Mouse (Mus musculus) neural tube, embryonic 14.5 days (tissue): ENCODE measurements around the gene Hip1r. TPM values are rescaled to one million over a fixed set of nuclear protein-coding genes. Genes with fewer than 3 reads are reported as not detected.
A peak's percentile ranks its signal among the peaks of the same experiment; 100 is the strongest.

Experiments used
- ATAC-seq: fragments of 200-750 bp; cut with Nextera tagmentation; 2 replicates; pipeline ENCODE4 v1.8.0; 2017; ENCODE audit warnings: low read depth, mild to moderate bottlenecking, moderate TSS enrichment, moderate library complexity
- H3K27ac ChIP-seq: fragments of 300-500 bp; sonication (generic); 2 replicates; pipeline ENCODE4 v1.5.1; 2014; ENCODE audit warnings: low read depth, mild to moderate bottlenecking, control low read depth, low read length, moderate library complexity, mixed read lengths
- H3K27me3 ChIP-seq: fragments of 300-500 bp; sonication (generic); 2 replicates; pipeline ENCODE4 v1.6.1; 2014; ENCODE audit warnings: low read length; ENCODE audit not compliant: control insufficient read depth, insufficient read depth
- H3K36me3 ChIP-seq: fragments of 300-500 bp; sonication (generic); 2 replicates; pipeline ENCODE4 v1.6.1; 2014; ENCODE audit warnings: low read length, mixed read lengths; ENCODE audit not compliant: control insufficient read depth, insufficient read depth
- H3K4me1 ChIP-seq: fragments of 300-500 bp; sonication (generic); 2 replicates; pipeline ENCODE4 v1.6.1; 2014; ENCODE audit warnings: low read length; ENCODE audit not compliant: control insufficient read depth, insufficient read depth
- H3K4me2 ChIP-seq: fragments of 300-500 bp; sonication (generic); 2 replicates; pipeline ENCODE4 v1.6.1; 2014; ENCODE audit warnings: mild to moderate bottlenecking, low read depth, low read length, control low read depth
- H3K4me3 ChIP-seq: fragments of 300-500 bp; sonication (generic); 2 replicates; pipeline ENCODE4 v1.5.1; 2014; ENCODE audit warnings: low read depth, low read length, control low read depth, mixed read lengths
- H3K9ac ChIP-seq: fragments of 300-500 bp; sonication (generic); replicated peaks from 2 replicates; pipeline ENCODE4 v1.6.1; 2014; ENCODE audit warnings: low read depth, mild to moderate bottlenecking, control low read depth, low read length, mixed read lengths
- H3K9me3 ChIP-seq: fragments of 300-500 bp; sonication (generic); 2 replicates; pipeline ENCODE4 v1.6.1; 2016; ENCODE audit warnings: low read length; ENCODE audit not compliant: control insufficient read depth
- WGBS: fragments of 180-500 bp; shearing (Covaris S2); extraction: QIAGEN DNeasy Blood & Tissue Kit; methylation state at CpG from one replicate; pipeline ENCODE4 v1.1.7; 2014; 5-methylcytosine and 5-hydroxymethylcytosine counted together
- polyA plus RNA-seq: library from polyadenylated mRNA; unstranded; fragments of >200 nt; fragmentation: Nextera tagmentation; extraction: Ambion mirVana; gene quantifications from 2 replicates; pipeline ENCODE4 v1.2.1, GENCODE M21; 2014

Gene Hip1r
- polyA plus RNA-seq, 1 experiment from 2014 or later: 21.4 TPM

DNA sequence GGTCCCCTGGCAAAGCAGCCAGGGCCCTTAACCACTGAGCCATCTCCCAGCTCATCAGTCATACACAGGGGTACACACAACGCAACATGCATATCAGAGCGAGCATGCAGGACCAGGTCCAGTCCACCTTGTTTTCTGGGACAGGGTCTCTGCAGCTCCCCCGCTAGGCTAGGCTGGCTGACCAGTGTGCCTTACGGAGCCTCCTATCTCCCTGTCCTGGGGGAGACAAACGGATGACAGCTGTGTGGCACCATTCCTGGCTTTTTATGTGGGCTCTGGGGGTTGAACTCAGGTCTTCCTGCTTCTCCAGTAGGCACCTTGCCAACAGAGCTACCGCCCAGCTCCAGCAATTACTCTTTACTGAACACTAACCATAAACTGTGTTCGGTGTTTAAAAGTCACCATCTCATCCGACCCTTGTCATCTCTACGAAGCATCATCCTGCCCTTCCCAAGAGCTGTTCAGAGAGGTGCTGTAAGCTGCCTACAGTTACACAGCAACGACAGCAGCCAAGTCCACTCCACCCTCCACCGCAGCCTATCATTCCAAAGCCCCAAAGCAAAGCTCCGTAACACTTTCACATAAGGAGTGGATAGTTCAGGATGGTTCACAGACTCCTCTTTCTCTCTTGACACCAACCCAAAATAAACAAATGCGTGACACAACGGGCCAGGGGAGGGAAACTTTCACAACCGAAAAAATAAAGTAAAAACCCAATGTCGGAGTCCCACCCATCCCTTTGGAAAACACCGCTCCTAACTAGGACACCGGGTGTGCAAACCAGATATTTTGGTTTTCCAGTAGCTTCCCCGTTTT lies 56.0 kb downstream of the Hip1r start:
- Histone ChIP-seq H3K4me3 (peak overlapping the region; percentile 97), H3K9ac (peak overlapping the region; percentile 90; the same call in 1 of the 2 replicates), H3K27me3 (no peaks in the 10 kb centered on the region), H3K4me2 (peak overlapping the region; percentile 88), H3K4me1 (peaks cover 48% of the 10 kb centered on the region), H3K36me3 (no peaks in the 10 kb centered on the region; the same call in 1 of the 2 replicates), H3K9me3 (no peaks in the 10 kb centered on the region), H3K27ac (peak overlapping the region; percentile 95)
- 69% methylated on average over 19 of the region's 19 CpGs for WGBS
- no peak for ATAC-seq

- H3K4me3 ChIP-seq: peak overlapping the region; percentile 97
- no peaks in the 10 kb centered on the region for H3K9me3 ChIP-seq
- H3K27me3 ChIP-seq: no peaks in the 10 kb centered on the region
- peak; percentile 33; the same call in 1 of the 2 replicates for ATAC-seq
- H3K36me3 ChIP-seq: no peaks in the 10 kb centered on the region; the same call in 1 of the 2 replicates
- 15% methylated on average over 12 of the region's 12 CpGs for WGBS
- H3K27ac ChIP-seq: peak overlapping the region; percentile 95
- peak overlapping the region; percentile 88 for H3K4me2 ChIP-seq
- H3K4me1 ChIP-seq: peaks cover 37% of the 10 kb centered on the region
- H3K9ac ChIP-seq: peak overlapping the region; percentile 90
Observed at GRCm38 (mm10) chr5:124030386-124031067, 57.1 kb downstream of the Hip1r start.

DNA sequence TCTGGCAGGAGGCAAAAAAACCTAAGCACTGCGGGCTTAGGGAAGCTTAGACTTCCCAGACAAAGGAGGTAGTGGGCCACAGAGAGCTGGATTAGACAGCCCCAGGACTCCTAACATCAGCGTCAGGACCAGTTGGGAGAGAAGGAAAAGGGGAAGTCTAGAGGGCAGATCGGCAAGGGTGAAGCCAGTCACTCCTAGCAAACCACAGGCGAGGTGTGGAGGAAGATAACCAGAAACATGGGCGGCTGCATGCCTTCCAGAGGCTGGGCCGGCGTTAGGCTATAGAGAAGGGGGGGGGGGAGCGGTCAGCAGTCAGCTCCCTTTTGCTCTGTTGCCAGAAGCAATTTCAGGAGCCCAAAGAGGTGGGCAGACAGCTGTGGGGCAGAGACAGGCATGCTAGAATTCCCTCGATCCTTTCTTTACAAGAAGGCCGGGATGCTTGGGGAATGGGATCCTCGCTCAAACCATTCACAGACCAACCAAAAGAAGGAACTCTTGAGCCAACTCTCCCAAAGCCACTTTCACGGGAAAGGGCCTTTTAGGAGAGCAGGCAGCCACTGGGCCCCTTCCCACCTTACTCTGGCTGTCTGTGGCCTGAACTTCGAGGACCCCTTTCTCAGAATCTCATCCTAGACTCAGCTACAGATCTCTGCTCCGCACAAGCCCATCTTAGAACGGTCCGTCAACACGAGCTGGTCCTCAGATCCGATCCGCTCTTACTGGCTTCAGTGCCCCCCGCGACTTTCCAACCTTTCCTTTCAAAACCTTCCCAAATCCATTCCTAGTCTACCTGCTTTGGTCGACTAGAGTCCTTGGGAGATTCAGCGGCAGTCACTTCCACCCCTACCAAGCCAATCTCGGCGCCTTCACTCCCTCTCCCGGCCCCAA lies 57.9 kb downstream of the Hip1r start:
- Histone ChIP-seq H3K9me3 (no peaks in the 10 kb centered on the region), H3K27me3 (no peaks in the 10 kb centered on the region), H3K27ac (peak overlapping the region; percentile 95), H3K9ac (peak overlapping the region; percentile 90), H3K36me3 (no peaks in the 10 kb centered on the region), H3K4me2 (peak overlapping the region; percentile 88), H3K4me1 (peaks cover 30% of the 10 kb centered on the region), H3K4me3 (peak overlapping the region; percentile 97)
- WGBS: 1% methylated on average over 26 of the region's 26 CpGs
- peak; percentile 25; the same call in 1 of the 2 replicates for ATAC-seq

DNA sequence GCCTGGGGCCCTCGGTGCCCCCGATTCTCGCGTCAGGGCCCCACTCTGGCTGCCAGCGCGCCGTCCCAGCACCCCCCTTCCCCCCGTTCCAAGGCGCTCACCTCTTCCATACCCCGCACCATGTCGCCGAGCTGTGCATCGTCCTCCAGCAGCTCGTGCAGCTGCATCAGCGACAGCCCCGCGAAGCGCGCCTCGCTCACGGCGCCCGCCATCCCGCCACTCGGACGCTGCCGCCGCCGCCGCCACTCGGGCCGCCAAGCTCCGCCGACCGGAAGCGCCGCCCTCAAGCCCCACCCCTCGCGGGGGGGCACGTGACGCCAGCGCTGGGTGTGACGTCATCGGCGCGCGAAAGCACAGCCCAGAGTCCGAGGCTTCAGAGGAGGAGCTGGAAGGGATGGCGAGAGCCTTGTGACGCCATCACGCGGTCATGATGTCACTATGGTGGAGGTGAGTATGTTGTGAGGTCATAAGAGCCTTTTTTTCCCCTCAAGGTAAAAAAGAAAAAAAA lies 58.6 kb downstream of the Hip1r start, which contains the start of gene Vps37b:
Gene Vps37b (minus strand): TSS at position 270 of the 508 bp plus-strand sequence.
- ATAC-seq: peak; percentile 68
- WGBS: under 1% methylated on average over 48 of the region's 52 CpGs
- H3K36me3 ChIP-seq: no peaks in the 10 kb centered on the region
- H3K4me1 ChIP-seq: peaks cover 26% of the 10 kb centered on the region
- H3K27ac ChIP-seq: peak within 1 kb of the TSS; percentile 95
- H3K4me3 ChIP-seq: peak within 1 kb of the TSS; percentile 97
- peak within 1 kb of the TSS; percentile 90 for H3K9ac ChIP-seq
- peak within 1 kb of the TSS; percentile 88 for H3K4me2 ChIP-seq
- no peaks in the 10 kb centered on the region for H3K9me3 ChIP-seq
- no peaks in the 10 kb centered on the region for H3K27me3 ChIP-seq

DNA sequence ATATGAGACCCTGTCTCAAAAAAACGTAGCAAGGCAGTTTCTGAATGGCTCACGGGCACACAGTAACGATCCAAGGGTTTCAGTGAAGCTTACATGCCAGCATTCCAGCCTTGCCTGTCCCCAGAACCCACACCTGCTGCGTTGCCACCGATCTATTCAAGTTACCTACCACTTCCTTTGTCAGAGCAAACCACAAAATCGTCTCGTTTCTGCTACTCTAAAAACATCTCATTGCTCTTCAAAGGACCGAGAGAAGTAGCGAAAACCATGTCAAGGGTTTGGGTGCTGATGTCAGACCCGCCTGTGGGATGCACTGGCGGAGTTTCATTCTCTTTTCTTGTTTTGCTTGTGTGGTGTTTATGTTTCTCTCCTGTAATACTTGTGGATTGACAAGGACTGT lies 61.0 kb downstream of the Hip1r start:
- 82% methylated on average over 11 of the region's 11 CpGs for WGBS
- Histone ChIP-seq H3K4me1 (peaks cover 8% of the 10 kb centered on the region), H3K4me3 (no peak overlapping the region), H3K9ac (no peak overlapping the region), H3K27me3 (no peaks in the 10 kb centered on the region), H3K27ac (no peak overlapping the region), H3K36me3 (no peaks in the 10 kb centered on the region), H3K9me3 (no peaks in the 10 kb centered on the region), H3K4me2 (no peak overlapping the region)
- no peak for ATAC-seq

DNA sequence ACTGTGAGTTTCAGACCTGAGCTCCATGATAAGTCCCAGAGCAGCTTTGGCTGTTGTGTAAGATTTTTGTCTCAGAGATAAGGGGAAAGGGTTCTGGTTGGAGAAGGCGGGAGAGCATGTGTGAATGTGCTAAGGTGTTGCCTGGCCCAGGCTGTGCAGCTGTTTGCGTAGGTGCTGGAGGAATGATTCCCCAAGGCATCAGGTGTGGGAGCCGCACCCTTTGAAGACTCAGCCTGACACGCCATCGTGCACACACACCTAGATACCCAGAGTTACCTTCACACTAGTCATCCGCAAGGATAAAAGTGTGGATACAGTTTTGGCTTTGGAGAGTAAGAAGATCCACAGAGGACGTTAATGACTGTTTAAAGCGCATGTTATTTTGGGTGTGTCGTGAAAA lies 62.0 kb downstream of the Hip1r start:
- no peaks in the 10 kb centered on the region for H3K9me3 ChIP-seq
- no peak for ATAC-seq
- H3K4me3 ChIP-seq: no peak overlapping the region
- no peaks in the 10 kb centered on the region for H3K36me3 ChIP-seq
- no peak overlapping the region for H3K9ac ChIP-seq
- no peak overlapping the region for H3K4me2 ChIP-seq
- H3K4me1 ChIP-seq: no peaks in the 10 kb centered on the region
- no peaks in the 10 kb centered on the region for H3K27me3 ChIP-seq
- 90% methylated on average over 9 of the region's 9 CpGs for WGBS
- no peak overlapping the region for H3K27ac ChIP-seq

DNA sequence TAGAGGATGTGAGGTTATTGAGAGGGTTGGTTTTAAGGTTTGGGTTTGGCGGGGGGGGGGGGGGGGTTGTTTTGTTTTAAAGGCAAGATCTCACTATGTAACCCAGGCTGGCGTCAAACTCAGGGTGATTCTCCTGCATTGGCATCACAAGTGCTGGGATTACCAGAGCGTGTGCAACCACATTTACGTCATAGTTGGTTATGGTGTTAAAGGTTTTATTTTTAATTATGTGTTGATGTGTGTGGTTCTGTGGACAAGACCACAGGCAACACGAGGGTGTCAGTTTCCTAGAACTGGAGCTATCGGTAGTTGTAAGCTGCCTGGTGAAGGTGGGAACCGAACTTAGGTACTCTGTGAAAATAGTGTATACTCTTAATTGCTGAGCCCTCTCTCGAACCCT lies 62.4 kb downstream of the Hip1r start:
- Histone ChIP-seq H3K9me3 (no peaks in the 10 kb centered on the region), H3K4me3 (no peak overlapping the region), H3K4me2 (no peak overlapping the region), H3K4me1 (no peaks in the 10 kb centered on the region), H3K9ac (no peak overlapping the region), H3K27me3 (no peaks in the 10 kb centered on the region), H3K36me3 (no peaks in the 10 kb centered on the region), H3K27ac (no peak overlapping the region)
- WGBS: 85% methylated on average over 8 of the region's 8 CpGs
- no peak for ATAC-seq

DNA sequence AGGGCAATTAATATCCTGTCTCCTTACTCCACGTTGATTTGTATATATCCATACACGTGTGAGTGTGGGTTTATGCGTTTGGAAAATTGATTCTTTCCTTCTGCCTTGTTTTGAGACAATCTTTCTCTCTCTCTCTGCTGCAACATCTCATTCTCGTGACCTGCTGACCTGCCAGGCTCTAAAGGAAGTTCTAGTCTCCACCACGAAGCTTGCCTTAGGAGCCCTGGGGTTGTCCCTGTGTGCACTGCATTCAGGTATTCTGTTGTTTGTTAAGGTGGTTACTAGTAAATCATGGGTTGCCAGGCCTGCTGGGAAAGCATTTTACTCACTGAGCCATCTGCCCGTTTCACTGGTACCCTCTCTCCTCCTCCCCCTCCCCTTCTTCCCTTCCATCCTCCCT lies 62.9 kb downstream of the Hip1r start:
- ATAC-seq: no peak
- H3K36me3 ChIP-seq: no peaks in the 10 kb centered on the region
- H3K4me2 ChIP-seq: no peak overlapping the region
- WGBS: 22% methylated on average over 6 of the region's 6 CpGs
- no peaks in the 10 kb centered on the region for H3K4me1 ChIP-seq
- no peaks in the 10 kb centered on the region for H3K9me3 ChIP-seq
- H3K27me3 ChIP-seq: no peaks in the 10 kb centered on the region
- H3K9ac ChIP-seq: no peak overlapping the region
- no peak overlapping the region for H3K27ac ChIP-seq
- no peak overlapping the region for H3K4me3 ChIP-seq
